Mouse (Mus musculus) ES-Bruce4 (cell line): ENCODE measurements around the gene Lhx6.

ENCODE experiments used
- CTCF ChIP-seq: IDR thresholded peaks from one replicate; pipeline ENCODE4 v1.8.1; 2011; ENCODE audit warnings: low read depth, low read length
- EP300 ChIP-seq: IDR thresholded peaks from 2 replicates; pipeline ENCODE4 v1.6.1; 2011; ENCODE audit warnings: low read depth, low read length; ENCODE audit not compliant: insufficient read depth
- POLR2A ChIP-seq: IDR thresholded peaks from one replicate; pipeline ENCODE4 v1.8.1; 2011; ENCODE audit warnings: low read length; ENCODE audit not compliant: insufficient read depth

DNA sequence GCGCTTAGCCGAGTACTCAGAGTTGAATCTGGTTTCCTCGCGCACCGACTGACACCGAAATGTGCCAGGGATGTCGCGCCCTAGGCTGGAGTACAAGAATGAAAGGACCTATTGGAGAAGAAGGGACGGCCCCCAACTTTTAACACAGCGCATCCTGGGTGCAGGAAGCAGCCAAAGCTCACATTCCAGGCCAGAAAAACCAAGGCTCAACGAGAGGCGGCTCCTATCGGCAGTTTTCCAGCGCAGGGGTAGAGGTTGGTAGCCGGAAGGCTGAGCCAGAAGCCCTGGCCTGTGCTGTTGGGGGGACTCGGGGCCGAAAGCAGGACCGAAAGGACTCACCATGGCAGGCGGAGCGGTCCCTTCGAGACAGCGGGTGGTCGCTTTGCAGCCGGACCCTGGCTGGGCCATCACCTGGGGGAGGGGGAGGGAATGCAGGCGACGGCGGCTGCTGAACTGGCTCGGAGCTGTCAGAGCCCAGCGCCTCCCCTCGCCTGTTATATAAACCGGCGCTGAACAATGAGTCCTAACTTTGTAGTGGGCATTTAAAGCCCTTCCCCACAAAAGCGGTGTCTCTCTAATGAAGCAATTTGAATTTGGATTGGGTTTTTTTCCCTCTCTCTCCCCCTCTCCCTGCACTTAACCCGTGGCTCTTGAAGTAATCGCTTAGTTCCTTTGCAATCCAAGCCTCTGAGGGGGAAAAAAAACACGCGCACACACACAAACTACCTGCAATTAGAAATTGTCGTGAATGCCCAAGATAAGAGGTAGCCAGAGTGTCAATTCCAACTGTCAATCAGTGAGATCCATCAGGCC is 1.4 kb downstream of the Lhx6 start:
- TF ChIP-seq EP300 (no peak), POLR2A (no peak), CTCF (no peak)
